Mouse (Mus musculus) cerebellum, adult (tissue): Measurements from ENCODE around the gene Epb41.

Source experiments
- ATAC-seq: cut with Nextera tagmentation; 2 replicates; pipeline ENCODE4 v1.9.2; 2017; ENCODE audit warnings: mild to moderate bottlenecking, moderate library complexity, mixed read lengths; ENCODE audit not compliant: insufficient number of reproducible peaks, low FRiP score, low TSS enrichment

Gene Epb41

DNA sequence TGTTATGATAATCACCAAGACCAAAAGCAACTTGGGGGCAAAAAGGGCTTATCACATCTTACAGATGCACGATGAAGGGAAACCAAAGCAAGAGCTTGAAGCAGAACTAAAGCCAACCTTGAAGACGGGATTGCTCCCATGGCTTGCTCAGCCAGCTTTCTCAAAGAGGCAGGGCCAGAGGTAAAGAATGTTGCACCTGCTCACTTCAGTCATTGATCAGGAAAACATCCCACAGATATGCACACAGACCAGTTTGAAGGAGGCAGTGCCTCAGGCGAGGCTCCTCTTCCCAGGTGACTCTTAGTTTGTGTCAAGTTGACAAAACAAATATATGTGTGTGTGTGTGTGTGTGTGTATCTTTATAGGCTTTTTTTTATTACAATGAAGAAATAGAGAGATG, 59.7 kb downstream of the Epb41 start:
- ATAC-seq: no peak

DNA sequence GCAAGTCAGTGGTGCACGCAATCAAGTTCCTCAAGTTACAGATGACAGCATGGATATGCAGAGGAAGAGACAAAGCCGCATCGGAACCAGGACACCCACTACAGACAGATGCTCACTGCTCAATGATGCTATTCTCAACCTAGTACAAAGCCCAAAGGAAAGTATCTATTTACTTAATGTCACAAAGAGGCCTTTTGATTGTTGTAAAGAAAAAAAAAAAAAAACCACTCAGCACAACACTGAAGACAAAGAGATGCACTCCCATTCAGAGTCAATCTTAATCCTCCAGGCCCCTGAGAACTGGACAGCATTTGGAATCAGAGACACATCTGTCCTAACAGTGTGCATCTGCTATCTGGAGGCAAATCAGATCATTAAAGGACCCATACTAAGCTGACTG, 63.5 kb downstream of the Epb41 start:
- no peak for ATAC-seq

- ATAC-seq: no peak
Measured at GRCm38 (mm10) chr4:132010416-132010815, 64.7 kb downstream of the Epb41 start.

DNA sequence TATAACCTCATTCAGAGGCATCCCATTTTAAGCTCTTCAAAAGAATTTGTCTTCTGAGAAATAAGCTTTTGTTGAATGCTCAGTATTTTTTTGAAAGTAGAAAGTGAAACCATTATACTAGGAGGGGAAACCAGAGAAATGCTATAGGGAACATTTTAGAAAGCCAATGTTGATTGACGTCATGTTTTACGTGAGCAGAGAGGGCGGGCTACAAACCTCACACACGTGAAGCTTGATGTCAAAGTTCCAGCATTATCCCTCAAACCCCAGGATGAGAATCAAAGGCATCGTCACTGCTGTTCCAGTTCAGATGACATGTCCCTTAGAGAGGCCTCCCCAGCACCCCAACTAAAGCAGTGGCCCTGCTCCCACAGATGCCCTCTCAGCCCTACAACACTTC, 66.9 kb downstream of the Epb41 start:
- ATAC-seq: no peak

DNA sequence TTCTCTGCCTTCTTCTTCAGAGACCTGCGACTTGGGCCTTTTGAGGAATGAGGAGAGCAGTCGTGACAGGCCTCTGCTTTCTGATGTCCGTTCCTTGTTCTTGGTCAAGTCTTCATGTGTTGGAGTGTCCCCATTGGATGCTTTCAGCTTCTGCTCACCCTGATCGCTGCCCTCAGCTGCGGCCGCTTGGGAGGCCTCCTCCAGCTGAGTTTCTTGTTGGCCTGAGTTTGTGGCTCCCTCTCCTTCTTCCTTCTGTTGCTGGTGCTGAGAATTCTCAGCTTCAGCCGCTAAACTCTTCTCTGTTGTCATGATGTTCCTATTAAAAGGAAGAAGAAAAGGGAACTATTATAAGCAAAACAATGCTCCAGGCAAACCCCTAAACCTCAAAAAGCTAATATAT, 68.0 kb downstream of the Epb41 start:
- ATAC-seq: no peak

DNA sequence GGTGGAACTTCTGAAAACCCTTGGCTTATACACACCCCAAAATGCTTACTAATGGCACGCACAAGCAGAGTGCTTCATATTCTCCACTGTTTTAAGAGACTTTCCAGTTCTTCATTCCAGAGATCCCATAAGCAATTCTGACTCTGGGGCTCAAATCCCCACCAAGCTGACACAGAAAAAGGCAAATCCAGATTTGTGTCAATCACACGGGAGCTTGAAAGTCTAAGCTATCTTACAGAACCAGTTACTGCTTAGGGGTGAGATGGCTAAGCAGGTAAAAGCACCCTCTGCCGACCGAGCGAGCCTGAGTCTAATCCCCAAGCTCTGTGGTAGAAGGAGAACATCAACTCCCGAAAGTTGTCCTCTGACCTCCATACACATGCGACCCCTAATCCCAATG, 76.5 kb downstream of the Epb41 start:
- ATAC-seq: no peak

DNA sequence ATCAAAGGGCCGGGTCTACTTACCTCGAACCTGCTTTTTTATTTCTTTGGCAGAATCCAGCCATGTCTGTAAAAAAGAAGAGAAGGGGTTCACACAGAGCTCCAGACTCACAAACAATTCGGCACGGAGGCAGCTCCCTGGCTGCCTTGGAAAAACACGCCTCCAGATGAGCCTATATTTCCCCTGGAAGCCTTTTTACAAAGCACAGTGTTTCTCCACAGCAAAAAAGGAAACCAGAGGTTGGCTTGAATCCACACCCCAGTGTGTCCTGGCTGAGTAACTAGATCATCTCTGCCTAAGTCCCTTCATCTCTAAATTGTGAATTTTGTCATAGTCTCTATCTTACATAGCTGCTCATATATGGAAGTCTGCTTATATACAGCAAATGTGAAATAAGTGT, 77.6 kb downstream of the Epb41 start:
- no peak for ATAC-seq

GRCm38 (mm10) chr4:131996985-131997384, 78.1 kb downstream of the Epb41 start:
- no peak for ATAC-seq

- peak; percentile 88; the same call in 1 of the 2 replicates for ATAC-seq
Measured at GRCm38 (mm10) chr4:131993792-131994191, 81.3 kb downstream of the Epb41 start.

GRCm38 (mm10) chr4:131982881-131983538, 92.1 kb downstream of the Epb41 start:
- no peak for ATAC-seq

- no peak for ATAC-seq
Measured at GRCm38 (mm10) chr4:131981755-131982154, 93.4 kb downstream of the Epb41 start.

GRCm38 (mm10) chr4:131977201-131977600, 97.9 kb downstream of the Epb41 start:
- ATAC-seq: peak; percentile 49; the same call in 1 of the 2 replicates

DNA sequence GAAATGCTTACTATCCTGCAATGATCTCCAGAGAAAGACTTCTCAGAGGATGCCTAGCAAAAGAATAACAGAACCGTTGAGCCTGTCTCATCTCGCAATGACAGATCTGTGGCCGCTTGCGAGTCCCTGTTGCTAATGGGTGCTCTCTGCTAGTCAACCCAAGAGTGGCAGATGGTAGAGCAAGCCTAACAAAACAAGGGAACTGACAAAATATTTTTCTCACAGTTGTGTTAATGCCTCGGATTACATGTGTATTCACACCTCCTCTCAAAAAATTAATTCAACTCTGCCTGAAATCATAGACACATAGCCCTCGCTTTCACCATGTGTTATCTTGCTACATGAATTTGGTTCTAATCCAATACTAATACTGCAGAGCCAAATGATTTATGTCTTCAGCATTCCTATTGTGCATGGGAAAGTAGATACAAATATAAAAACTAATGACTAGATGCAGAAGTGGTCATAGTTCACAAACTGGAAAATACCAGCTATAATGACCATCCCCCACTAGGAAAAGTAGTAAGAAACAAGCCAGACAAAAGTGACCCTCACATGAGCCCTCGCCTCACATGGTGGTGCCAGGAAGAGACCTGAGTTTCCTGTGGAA, 104.8 kb downstream of the Epb41 start:
- ATAC-seq: no peak

DNA sequence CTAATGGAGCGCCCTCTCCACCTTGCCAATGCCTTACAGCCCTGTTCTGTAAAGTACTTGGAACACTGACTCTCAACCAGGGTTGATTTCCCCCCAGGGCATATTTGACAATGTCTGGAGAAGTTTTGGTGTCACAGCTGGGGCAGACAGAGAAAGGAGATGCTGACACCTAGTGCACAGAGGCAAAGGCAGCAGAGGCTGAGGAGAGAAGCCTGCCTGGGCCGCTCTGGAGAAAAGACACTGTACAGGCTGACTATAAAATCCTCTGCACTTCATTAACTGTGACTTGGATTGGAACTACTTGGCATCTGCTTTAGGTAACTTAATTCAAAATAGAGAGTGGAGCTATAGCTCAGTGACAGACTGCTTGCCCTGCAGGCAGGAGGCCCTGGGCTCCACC, 106.2 kb downstream of the Epb41 start:
- ATAC-seq: no peak

DNA sequence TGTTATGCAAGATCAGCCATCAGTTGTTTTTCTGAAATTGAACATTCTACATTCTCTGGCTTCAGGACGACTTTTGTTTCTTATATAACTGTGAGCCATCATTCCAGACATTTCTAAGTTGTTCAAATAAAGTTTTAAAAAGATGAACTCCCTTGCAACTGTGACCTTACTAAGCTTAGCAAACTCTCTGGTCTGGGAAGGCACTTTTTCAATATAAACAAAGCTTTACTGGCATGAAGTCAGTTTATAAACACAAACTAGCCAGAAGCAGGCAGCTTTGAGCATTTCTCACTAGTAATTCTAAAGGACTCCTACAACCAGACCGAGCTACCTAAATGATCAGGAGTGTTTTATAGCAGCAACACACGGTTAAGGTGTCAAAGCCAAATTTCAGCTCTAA, 118.0 kb downstream of the Epb41 start:
- no peak for ATAC-seq

DNA sequence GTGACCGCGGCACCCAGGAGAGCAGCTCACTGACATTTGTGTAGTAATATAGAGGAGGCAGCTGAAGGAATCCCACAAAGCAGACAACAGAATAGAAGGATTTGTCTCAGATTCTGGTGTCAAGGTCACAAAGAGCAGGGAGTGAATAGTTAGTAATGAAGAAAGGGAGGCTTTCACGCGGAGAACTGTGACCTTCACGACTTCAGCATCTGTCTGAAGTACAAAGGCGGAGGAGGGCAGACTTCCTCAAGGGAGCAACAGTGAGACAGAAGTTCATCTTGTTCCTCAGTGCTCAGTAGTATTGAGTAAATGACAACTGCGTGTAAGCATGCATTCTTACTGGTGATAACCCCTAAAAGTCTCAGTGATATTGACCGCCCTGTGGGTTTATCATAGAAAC, 124.5 kb downstream of the Epb41 start:
- no peak for ATAC-seq

DNA sequence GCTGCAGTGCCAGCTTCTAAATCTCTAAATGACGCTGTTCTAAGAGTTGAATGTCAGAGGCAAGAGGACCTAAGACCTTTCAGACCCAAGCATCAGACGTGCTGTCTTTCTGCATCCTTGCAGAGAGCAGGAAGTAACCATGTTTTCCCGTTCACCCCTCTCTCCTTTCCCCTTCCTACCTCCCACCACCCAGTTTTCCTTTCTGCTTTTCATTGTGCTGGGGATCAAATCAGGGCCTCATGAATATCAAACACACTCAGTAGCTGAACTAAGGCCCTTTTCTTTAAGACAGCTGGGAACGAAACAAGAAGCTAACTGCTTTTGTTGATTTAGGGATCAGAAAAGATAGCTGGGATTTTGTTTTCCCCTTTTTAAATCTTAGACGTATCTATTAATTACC, 125.2 kb downstream of the Epb41 start:
- no peak for ATAC-seq

GRCm38 (mm10) chr4:131947848-131948247, 127.3 kb downstream of the Epb41 start:
- ATAC-seq: no peak

DNA sequence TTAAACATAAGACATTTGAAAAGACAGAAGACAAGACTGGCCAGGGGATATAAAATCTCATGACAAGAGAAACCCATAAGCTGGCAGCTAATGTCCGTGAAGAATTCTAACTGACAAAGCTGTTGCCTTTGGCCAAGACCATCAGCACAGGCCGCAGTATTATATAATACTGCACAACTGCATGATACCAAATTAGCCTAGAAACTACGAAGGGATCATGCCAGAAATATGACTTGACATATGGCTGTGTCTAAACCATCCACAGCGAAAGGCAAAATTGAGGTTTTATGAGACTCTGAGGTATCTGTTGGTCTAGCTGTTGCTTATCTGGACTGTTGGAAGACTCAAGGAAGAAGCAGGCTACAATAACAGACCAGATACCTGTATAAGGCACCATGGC, 134.3 kb downstream of the Epb41 start:
- no peak; the same call in 1 of the 2 replicates for ATAC-seq

GRCm38 (mm10) chr4:131939459-131939858, 135.7 kb downstream of the Epb41 start:
- ATAC-seq: no peak

DNA sequence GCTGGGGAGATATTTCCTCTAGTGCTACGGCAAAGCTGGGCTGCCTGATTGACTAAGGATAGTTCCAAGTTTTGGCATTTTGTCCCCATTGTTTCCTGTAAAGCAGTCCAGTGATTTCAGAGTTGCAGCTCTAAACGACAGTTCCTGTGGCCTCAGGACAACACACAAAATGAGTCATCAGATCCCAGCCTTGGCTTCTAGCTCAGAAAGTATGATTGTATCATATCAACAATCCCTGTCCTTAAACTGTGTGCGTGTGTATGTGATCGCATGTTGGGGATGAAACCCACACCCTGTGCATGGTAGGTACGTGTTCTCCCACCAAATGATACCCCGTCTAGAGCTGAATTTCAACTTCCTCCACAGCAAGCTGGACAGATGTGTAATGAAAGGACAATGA, 146.0 kb downstream of the Epb41 start:
- ATAC-seq: no peak

DNA sequence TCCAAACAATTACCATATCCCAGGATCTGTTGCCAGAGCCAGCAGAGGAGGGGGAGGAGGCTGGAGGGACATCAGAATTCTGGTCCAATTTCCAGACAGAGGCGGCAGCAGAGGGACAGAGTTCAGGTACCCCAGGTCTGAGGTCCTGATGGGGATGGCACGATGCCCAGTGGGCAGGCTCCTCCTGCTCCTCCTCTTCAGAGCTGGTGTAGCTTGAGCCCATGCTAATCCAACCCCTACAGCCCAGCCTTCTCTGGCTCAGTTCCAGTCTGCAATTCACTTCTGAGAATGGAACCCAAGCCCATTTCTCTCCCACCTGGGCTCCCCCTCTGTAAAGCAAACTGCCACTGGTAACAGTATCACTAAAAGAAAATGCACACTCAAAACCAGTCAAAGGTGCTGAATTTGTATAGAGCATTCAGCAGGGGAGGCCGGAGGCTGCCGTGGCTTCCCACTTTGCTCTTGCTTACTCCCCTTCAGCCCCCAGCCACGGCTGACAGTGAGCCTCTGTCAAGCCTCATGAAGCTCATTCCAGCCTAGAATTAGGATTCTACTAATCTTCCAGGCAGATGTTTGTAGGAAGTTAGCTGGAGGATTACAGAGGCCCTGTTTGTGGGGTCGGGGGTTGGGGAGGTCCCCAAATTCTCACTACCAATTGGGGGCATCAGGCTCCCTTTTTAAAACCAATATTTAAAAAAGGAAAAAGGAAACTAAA, 150.9 kb downstream of the Epb41 start:
- ATAC-seq: no peak
